Mouse (Mus musculus): ENCODE results near the gene Sgtb. TPM values are rescaled to one million over a fixed set of nuclear protein-coding genes. Genes with fewer than 3 reads are reported as not detected.
A peak's percentile ranks its signal among the peaks of the same experiment; 100 is the strongest.

Sgtb gene
- polyA plus RNA-seq, 1 experiment from 2014 or later = 9.1 TPM

DNA sequence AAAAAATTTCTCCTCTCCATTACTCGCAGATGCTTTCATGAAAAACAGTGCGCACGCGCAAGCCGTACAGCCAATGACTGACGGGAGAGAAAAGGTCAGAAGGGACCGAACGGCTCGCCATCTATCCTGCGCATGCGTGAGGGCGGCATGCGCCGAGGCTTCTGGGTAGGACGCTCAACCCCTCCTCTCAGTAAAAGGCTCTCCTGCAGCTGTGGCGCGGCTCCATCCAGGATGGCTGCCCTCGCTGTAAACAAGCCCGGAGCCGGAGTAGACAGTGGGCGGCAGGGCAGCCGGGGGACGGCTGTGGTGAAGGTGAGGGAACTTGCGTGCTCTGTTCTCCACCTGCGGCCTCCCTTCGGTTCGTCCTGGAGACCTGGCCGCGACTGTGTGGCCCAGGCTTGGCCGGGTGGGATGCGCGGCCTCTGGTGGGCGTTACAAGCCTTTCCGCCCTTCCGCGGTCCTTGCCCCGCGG, 69.1 kb downstream of the Sgtb start, which contains the start of gene Trim23:
TSS of gene Trim23 (plus strand) at position 148 of the 472 bp plus-strand sequence.
- WGBS = under 1% methylated on average over 38 of the region's 38 CpGs
- DNase-seq (ENCODE audit: low spot score) (peak; percentile 96), ATAC-seq (ENCODE audit: insufficient number of reproducible peaks, low FRiP score, low TSS enrichment, low read depth) (peak; percentile 99)
- Histone ChIP-seq H3K36me3 (ENCODE audit: control insufficient read depth, insufficient read depth, low read length) (no peaks in the 10 kb centered on the region), H3K27ac (replicated peaks; ENCODE audit: low read depth, low read length) (peak within 1 kb of the TSS; percentile 56; the same call in 1 of the 2 replicates), H3K27me3 (ENCODE audit: control insufficient read depth, insufficient read depth, low read length) (no peaks in the 10 kb centered on the region), H3K9ac (ENCODE audit: low read length) (peak within 1 kb of the TSS; percentile 74), H3K4me3 (ENCODE audit: low read depth, low read length) (peak within 1 kb of the TSS; percentile 72), H3K4me1 (ENCODE audit: control insufficient read depth, insufficient read depth, low read length) (peaks cover 2% of the 10 kb centered on the region; the same call in 1 of the 2 replicates), H3K4me2 (ENCODE audit: low read depth, severe bottlenecking) (peak within 1 kb of the TSS; percentile 70), H3K9me3 (ENCODE audit: control insufficient read depth, low read length) (no peaks in the 10 kb centered on the region)

DNA sequence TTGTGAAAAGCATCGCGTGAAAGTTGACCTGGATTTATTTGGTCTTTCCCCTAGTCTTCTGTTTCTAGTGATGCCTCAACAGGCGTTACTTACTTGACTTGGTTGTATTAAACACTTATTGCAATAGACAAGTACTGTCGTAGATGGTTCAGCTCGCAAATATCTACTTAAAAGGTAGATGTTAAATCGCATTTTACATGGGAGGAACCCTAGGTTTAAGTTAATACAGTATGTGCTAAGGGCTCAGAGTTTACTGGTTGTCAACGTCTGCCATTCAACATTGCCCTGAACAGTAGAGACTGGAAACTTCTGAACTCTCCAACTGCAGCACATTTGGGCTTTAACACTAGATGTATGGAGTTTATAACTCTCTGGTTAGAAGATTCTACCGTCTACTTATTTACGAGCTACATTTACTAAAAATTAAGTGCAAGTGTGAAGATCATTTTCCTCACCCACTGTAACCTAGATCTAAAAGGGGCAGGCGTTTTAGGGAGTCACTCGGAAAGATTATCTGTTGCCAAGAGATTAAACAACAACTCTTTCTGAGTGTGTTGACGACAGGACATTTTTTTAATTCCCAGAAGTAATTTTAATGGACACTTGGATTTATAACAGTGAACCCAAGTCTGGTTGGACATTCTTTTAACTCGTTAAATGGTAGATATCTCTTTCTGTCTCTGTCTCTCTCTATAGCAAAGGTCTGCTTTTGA, 69.8 kb downstream of the Sgtb start:
- H3K36me3 ChIP-seq (ENCODE audit: control insufficient read depth, insufficient read depth, low read length) = no peaks in the 10 kb centered on the region
- peak overlapping the region; percentile 72 for H3K4me3 ChIP-seq (ENCODE audit: low read depth, low read length)
- no peaks in the 10 kb centered on the region for H3K27me3 ChIP-seq (ENCODE audit: control insufficient read depth, insufficient read depth, low read length)
- no peaks in the 10 kb centered on the region for H3K9me3 ChIP-seq (ENCODE audit: control insufficient read depth, low read length)
- peaks cover 2% of the 10 kb centered on the region; the same call in 1 of the 2 replicates for H3K4me1 ChIP-seq (ENCODE audit: control insufficient read depth, insufficient read depth, low read length)
- DNase-seq (ENCODE audit: low spot score) (no peak), ATAC-seq (ENCODE audit: insufficient number of reproducible peaks, low FRiP score, low TSS enrichment, low read depth) (no peak)
- H3K27ac ChIP-seq (replicated peaks; ENCODE audit: low read depth, low read length) = no peak overlapping the region
- H3K9ac ChIP-seq (ENCODE audit: low read length) = peak overlapping the region; percentile 62
- peak overlapping the region; percentile 46 for H3K4me2 ChIP-seq (ENCODE audit: low read depth, severe bottlenecking)
- 24% methylated on average over 13 of the region's 13 CpGs for WGBS

DNA sequence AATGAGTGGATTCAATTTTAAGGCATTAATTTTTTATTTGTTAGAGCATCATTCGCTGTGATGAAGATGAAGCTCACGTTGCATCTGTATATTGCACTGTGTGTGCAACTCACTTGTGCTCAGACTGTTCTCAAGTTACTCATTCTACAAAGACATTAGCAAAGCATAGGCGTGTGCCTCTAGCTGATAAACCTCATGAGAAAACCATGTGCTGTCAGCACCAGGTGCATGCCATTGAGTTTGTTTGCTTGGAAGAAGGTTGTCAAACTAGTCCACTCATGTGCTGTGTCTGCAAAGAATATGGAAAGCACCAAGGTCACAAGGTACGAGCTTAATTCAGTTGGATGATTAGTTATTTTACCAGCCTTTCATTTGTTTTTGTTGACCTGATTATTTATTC, 77.8 kb downstream of the Sgtb start:
- DNase-seq (ENCODE audit: low spot score) = no peak
- H3K27me3 ChIP-seq (ENCODE audit: control insufficient read depth, insufficient read depth, low read length) = no peaks in the 10 kb centered on the region
- no peak for ATAC-seq (ENCODE audit: insufficient number of reproducible peaks, low FRiP score, low TSS enrichment, low read depth)
- no peaks in the 10 kb centered on the region; the same call in 1 of the 2 replicates for H3K36me3 ChIP-seq (ENCODE audit: control insufficient read depth, insufficient read depth, low read length)
- H3K4me2 ChIP-seq (ENCODE audit: low read depth, severe bottlenecking) = no peak overlapping the region
- WGBS = 94% methylated on average over 4 of the region's 4 CpGs
- H3K4me1 ChIP-seq (ENCODE audit: control insufficient read depth, insufficient read depth, low read length) = no peaks in the 10 kb centered on the region
- H3K27ac ChIP-seq (replicated peaks; ENCODE audit: low read depth, low read length) = no peak overlapping the region
- H3K9ac ChIP-seq (ENCODE audit: low read length) = no peak overlapping the region
- no peak overlapping the region for H3K4me3 ChIP-seq (ENCODE audit: low read depth, low read length)
- H3K9me3 ChIP-seq (ENCODE audit: control insufficient read depth, low read length) = no peaks in the 10 kb centered on the region

Other genes with a start within 250 kb of the Sgtb start
- 29.6 and 30.5 TPM in 2 replicates for gene Erbin, start 189.2 kb upstream of the Sgtb start, polyA plus RNA-seq (2014; fragmentation: Nextera tagmentation; extraction: Ambion mirVana)
- gene Nln, start 127 bp upstream of the Sgtb start, polyA plus RNA-seq (2014; fragmentation: Nextera tagmentation; extraction: Ambion mirVana) = 21.0 and 22.7 TPM in 2 replicates
- gene Trappc13, start 68.7 kb downstream of the Sgtb start, polyA plus RNA-seq (2014; fragmentation: Nextera tagmentation; extraction: Ambion mirVana) = 63.6 and 76.9 TPM in 2 replicates
- 22.8 and 23.5 TPM in 2 replicates for gene Trim23, start 69.1 kb downstream of the Sgtb start, polyA plus RNA-seq (2014; fragmentation: Nextera tagmentation; extraction: Ambion mirVana)
- gene Cenpk, start 118.9 kb downstream of the Sgtb start, polyA plus RNA-seq (2014; fragmentation: Nextera tagmentation; extraction: Ambion mirVana) = 86.4 and 101 TPM in 2 replicates
- 21.2 and 21.3 TPM in 2 replicates for gene Ppwd1, start 119.1 kb downstream of the Sgtb start, polyA plus RNA-seq (2014; fragmentation: Nextera tagmentation; extraction: Ambion mirVana)
- gene Adamts6, start 178.1 kb downstream of the Sgtb start, polyA plus RNA-seq (2014; fragmentation: Nextera tagmentation; extraction: Ambion mirVana) = 3.2 and 3.8 TPM in 2 replicates